Mouse (Mus musculus) testis, postnatal 10 days (tissue): ENCODE measurements around the gene Ttll9.

Source experiments
- DNase-seq: peaks from one replicate; pipeline ENCODE4 v3.0.0; 2021; ENCODE audit warnings: low spot score

The Ttll9 gene

DNA sequence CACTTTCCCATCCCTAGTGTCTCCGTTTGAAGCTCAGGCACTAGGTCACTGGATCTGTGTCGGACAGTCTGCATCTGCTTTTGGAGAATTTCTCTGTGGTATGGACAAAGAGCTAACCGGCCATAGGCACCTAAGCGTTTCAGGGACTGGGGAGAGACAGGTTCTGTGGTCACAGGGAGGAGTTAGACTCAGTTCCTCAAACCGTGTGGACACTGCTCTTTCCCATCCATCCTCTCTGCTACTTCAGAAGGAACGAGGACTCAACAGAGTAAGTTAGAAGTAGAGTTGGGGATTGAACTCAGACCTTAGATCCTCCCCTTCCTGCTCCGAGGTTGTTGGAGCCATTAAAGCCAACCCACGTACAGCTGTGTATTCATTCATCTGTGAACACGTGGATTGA lies 89.3 kb downstream of the Ttll9 start:
- no peak for DNase-seq

DNA sequence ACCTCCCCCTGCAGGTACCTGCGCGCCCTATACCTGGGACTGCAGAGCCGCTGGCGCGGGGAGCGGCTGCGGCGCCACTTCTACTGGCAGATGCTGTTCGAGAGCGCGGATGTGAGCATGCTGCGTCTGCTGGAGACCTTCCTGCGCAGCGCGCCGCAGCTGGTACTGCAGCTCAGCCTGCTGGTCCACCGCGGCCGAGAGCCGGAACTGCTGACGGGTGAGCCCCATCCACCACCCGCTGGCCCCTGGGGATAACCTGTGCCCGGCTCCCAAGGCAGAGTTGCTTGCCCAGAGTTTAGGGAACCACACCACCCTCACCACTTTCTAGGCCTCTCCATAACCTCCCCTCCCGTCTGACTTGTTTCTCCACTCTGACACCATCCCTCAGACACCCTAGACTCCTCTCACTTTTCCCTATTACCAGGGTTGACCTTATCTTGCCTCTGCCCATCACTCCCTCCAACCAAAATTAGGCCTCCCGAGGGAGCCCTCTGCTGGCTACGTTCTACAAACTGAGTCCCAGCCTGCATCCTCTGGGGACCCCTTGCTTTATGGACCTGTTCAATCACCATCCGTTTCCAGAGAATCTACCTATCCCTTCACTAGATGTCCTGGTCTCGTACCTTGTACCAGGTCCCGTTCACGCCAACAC lies 90.5 kb downstream of the Ttll9 start:
- no peak for DNase-seq

DNA sequence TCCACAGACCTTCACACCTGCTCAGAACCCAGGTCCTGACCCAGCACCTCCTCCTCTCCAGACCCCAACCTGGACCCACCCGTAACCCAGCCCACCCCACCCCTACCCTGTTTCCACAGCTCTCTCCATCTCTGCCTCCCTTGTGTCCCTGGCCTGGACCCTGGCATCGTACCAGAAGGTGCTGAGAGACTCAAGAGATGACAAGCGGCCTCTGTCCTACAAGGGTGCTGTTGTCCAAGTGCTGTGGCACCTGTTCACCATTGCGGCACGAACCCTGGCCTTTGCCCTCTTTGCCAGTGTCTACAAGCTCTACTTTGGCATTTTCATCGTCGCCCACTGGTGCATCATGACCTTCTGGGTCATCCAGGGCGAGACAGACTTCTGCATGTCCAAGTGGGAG lies 91.6 kb downstream of the Ttll9 start:
- DNase-seq = no peak

DNA sequence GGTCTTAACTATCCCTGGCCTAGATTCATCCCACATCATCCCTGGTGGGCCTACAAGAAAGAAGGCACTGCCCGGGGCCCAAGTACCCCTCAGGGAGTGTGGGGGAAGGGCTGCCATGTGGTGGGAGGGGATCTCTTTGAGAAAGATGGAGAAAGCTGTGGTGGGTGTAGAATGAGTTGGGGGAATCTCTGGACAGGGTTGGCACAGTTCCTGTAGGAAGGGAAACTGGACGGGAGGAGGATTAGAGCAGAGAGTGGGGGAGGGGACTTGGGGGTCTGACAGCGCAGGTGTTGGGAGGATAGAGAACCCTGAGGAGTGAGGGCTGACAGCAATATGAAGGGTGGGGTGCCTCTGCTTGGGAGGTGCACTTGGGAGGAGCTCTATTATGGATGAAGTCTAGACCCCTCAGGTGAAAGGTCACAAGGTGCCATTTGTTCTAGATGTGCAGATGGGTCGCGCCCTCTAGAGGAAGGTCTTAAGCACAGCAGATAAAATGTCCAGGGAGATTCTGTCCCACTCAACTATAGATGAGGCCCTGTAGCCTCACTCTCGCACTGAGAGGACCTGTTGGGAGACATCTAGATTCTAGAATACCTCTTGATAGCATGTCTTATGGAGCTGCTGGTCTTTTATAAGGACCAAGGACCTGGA lies 93.1 kb downstream of the Ttll9 start:
- no peak for DNase-seq
